Mouse (Mus musculus): ENCODE measurements around the gene Colgalt2. TPM values are rescaled to one million over a fixed set of nuclear protein-coding genes. Genes with fewer than 3 reads are reported as not detected.

The Colgalt2 gene
- polyA plus RNA-seq, 1 experiment from 2014 or later, result 0.21 TPM

DNA sequence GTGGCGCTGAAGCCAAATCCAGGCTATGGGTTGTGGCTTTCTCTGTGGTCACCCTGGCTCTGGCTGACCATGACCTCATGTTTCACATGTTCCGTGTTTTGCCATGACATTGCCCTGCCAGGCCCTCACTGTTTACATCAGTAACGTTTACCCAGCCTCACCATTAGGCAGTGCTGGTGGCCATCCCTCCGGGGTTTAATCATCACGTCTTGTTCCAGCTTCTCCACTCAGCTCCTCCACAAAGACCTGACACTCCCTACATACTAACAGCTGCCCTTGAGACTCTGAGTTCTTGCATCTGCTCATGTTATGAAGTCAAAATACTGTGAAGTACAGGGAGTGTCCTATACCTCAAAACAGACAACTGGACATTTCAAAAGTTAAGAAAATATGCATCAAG is 54.9 kb downstream of the Colgalt2 start:
- Histone ChIP-seq H3K9ac (replicated peaks) (no peak overlapping the region), H3K36me3 (replicated peaks; ENCODE audit: insufficient read depth, low read length) (no peaks in the 10 kb centered on the region), H3K4me1 (ENCODE audit: insufficient read depth) (no peaks in the 10 kb centered on the region), H3K27ac (ENCODE audit: low read depth) (no peak overlapping the region), H3K4me2 (ENCODE audit: low read depth, low read length) (no peak overlapping the region), H3K9me3 (ENCODE audit: low read length) (no peaks in the 10 kb centered on the region), H3K27me3 (ENCODE audit: insufficient read depth, low read length) (no peaks in the 10 kb centered on the region), H3K4me3 (ENCODE audit: low read depth, low read length) (no peak overlapping the region)
- no peak for DNase-seq
- TF ChIP-seq CTCF (IDR thresholded peaks at IDR 0.05; ENCODE audit: low read depth) (no peak), EP300 (IDR thresholded peaks at IDR 0.05; ENCODE audit: low read depth) (no peak)
- WGBS (ENCODE audit: insufficient replicate concordance), result 67% methylated on average over 5 of the region's 5 CpGs
- no peak for ATAC-seq

GRCm38 (mm10) chr1:152455275-152456243 is 55.9 kb downstream of the Colgalt2 start:
- no peak for DNase-seq
- no peaks in the 10 kb centered on the region for H3K27me3 ChIP-seq (ENCODE audit: insufficient read depth, low read length)
- WGBS (ENCODE audit: insufficient replicate concordance), result 76% methylated on average over 10 of the region's 10 CpGs
- TF ChIP-seq CTCF (IDR thresholded peaks at IDR 0.05; ENCODE audit: low read depth) (no peak), EP300 (IDR thresholded peaks at IDR 0.05; ENCODE audit: low read depth) (no peak)
- H3K4me3 ChIP-seq (ENCODE audit: low read depth, low read length), result no peak overlapping the region
- H3K4me1 ChIP-seq (ENCODE audit: insufficient read depth), result no peaks in the 10 kb centered on the region
- ATAC-seq, result no peak
- no peaks in the 10 kb centered on the region for H3K36me3 ChIP-seq (replicated peaks; ENCODE audit: insufficient read depth, low read length)
- no peaks in the 10 kb centered on the region for H3K9me3 ChIP-seq (ENCODE audit: low read length)
- no peak overlapping the region for H3K9ac ChIP-seq (replicated peaks)
- no peak overlapping the region for H3K27ac ChIP-seq (ENCODE audit: low read depth)
- H3K4me2 ChIP-seq (ENCODE audit: low read depth, low read length), result no peak overlapping the region

DNA sequence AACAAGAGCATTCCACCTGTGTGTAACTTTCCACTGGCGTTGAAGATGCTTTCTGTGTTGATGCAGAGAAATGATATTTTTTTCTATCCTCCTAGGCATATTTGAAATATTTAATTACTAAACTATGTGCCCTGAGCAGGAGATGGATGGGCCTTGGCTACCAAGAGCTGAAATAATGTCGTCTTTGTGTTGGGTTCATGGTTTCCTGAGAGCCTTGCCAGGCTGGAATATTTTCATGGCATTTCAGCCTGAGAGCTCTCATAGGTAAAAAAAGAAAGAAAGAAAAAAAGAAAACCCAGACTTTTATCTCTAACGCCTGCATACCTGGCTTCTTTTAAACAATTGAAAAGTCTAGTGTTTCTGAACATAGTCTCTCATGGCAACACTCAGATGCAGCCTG is 56.6 kb downstream of the Colgalt2 start:
- no peak overlapping the region for H3K9ac ChIP-seq (replicated peaks)
- no peaks in the 10 kb centered on the region for H3K36me3 ChIP-seq (replicated peaks; ENCODE audit: insufficient read depth, low read length)
- H3K4me2 ChIP-seq (ENCODE audit: low read depth, low read length), result no peak overlapping the region
- H3K4me3 ChIP-seq (ENCODE audit: low read depth, low read length), result no peak overlapping the region
- H3K27me3 ChIP-seq (ENCODE audit: insufficient read depth, low read length), result no peaks in the 10 kb centered on the region
- DNase-seq (no peak), ATAC-seq (no peak)
- TF ChIP-seq EP300 (IDR thresholded peaks at IDR 0.05; ENCODE audit: low read depth) (no peak), CTCF (IDR thresholded peaks at IDR 0.05; ENCODE audit: low read depth) (no peak)
- H3K9me3 ChIP-seq (ENCODE audit: low read length), result no peaks in the 10 kb centered on the region
- no peaks in the 10 kb centered on the region for H3K4me1 ChIP-seq (ENCODE audit: insufficient read depth)
- no peak overlapping the region for H3K27ac ChIP-seq (ENCODE audit: low read depth)
- 59% methylated on average over 3 of the region's 3 CpGs for WGBS (ENCODE audit: insufficient replicate concordance)

- 67% methylated on average over 5 of the region's 5 CpGs for WGBS (ENCODE audit: insufficient replicate concordance)
- TF ChIP-seq EP300 (IDR thresholded peaks at IDR 0.05; ENCODE audit: low read depth) (no peak), CTCF (IDR thresholded peaks at IDR 0.05; ENCODE audit: low read depth) (no peak)
- DNase-seq (no peak), ATAC-seq (no peak)
- Histone ChIP-seq H3K4me3 (ENCODE audit: low read depth, low read length) (no peak overlapping the region), H3K36me3 (replicated peaks; ENCODE audit: insufficient read depth, low read length) (no peaks in the 10 kb centered on the region), H3K9ac (replicated peaks) (no peak overlapping the region), H3K9me3 (ENCODE audit: low read length) (no peaks in the 10 kb centered on the region), H3K27ac (ENCODE audit: low read depth) (no peak overlapping the region), H3K27me3 (ENCODE audit: insufficient read depth, low read length) (no peaks in the 10 kb centered on the region), H3K4me1 (ENCODE audit: insufficient read depth) (no peaks in the 10 kb centered on the region), H3K4me2 (ENCODE audit: low read depth, low read length) (no peak overlapping the region)
Observed at GRCm38 (mm10) chr1:152457596-152457995, 58.0 kb downstream of the Colgalt2 start.

DNA sequence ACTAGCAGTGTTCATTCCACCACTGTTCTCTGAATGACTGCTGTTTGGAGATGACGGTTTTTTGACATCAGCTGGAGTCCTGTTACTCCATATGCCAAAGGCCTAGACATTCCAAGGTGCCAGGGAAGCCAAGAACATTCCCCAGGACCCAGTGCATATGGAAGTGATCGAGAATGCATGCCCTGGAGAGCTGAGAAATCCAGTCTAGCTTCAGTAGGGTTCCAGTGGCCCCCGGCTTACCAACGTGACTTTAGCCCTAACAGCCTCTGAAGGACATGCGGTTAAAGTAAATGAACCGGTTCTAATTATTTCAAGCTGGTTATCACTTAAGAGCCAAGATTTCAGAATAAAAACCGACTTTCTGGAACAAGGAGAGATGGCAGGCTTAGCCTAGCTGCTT is 59.4 kb downstream of the Colgalt2 start:
- H3K27ac ChIP-seq (ENCODE audit: low read depth), result no peak overlapping the region
- H3K27me3 ChIP-seq (ENCODE audit: insufficient read depth, low read length), result no peaks in the 10 kb centered on the region
- H3K9ac ChIP-seq (replicated peaks), result no peak overlapping the region
- H3K36me3 ChIP-seq (replicated peaks; ENCODE audit: insufficient read depth, low read length), result no peaks in the 10 kb centered on the region
- WGBS (ENCODE audit: insufficient replicate concordance), result 80% methylated on average over 7 of the region's 7 CpGs
- no peak overlapping the region for H3K4me3 ChIP-seq (ENCODE audit: low read depth, low read length)
- H3K9me3 ChIP-seq (ENCODE audit: low read length), result no peaks in the 10 kb centered on the region
- H3K4me1 ChIP-seq (ENCODE audit: insufficient read depth), result no peaks in the 10 kb centered on the region
- no peak for ATAC-seq
- TF ChIP-seq EP300 (IDR thresholded peaks at IDR 0.05; ENCODE audit: low read depth), result no peak
- no peak for TF ChIP-seq CTCF (IDR thresholded peaks at IDR 0.05; ENCODE audit: low read depth)
- no peak for DNase-seq
- no peak overlapping the region for H3K4me2 ChIP-seq (ENCODE audit: low read depth, low read length)

DNA sequence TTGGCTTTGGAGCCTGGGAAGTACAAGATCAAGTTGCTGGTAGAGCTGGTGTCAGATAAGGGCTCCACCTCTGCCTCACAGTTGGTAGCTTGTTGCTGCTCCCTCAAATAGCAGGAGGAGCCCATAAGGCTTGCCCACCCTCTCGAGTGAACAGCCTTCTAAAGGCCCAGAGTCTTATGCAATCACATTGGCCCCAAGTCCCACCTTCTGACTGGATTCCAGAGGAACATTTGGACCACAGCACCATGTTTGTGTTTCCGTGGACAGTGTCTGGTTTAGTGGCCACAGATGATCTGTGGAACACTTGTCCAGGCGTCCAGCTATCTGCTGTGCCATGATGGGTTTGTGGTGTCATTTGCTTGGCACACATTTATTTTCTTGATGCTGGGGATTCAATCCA is 61.3 kb downstream of the Colgalt2 start:
- H3K27me3 ChIP-seq (ENCODE audit: insufficient read depth, low read length), result no peaks in the 10 kb centered on the region
- no peaks in the 10 kb centered on the region for H3K36me3 ChIP-seq (replicated peaks; ENCODE audit: insufficient read depth, low read length)
- no peak for DNase-seq
- ATAC-seq, result no peak
- TF ChIP-seq CTCF (IDR thresholded peaks at IDR 0.05; ENCODE audit: low read depth) (no peak), EP300 (IDR thresholded peaks at IDR 0.05; ENCODE audit: low read depth) (no peak)
- H3K4me1 ChIP-seq (ENCODE audit: insufficient read depth), result no peaks in the 10 kb centered on the region
- H3K4me3 ChIP-seq (ENCODE audit: low read depth, low read length), result no peak overlapping the region
- no peak overlapping the region for H3K4me2 ChIP-seq (ENCODE audit: low read depth, low read length)
- H3K27ac ChIP-seq (ENCODE audit: low read depth), result no peak overlapping the region
- WGBS (ENCODE audit: insufficient replicate concordance), result 67% methylated on average over 3 of the region's 3 CpGs
- H3K9me3 ChIP-seq (ENCODE audit: low read length), result no peaks in the 10 kb centered on the region
- H3K9ac ChIP-seq (replicated peaks), result no peak overlapping the region
